Mouse (Mus musculus) lung, embryonic 16.5 days (tissue): ENCODE results near the gene Vps25. TPM values are rescaled to one million over a fixed set of nuclear protein-coding genes. Genes with fewer than 3 reads are reported as not detected.
A peak's percentile ranks its signal among the peaks of the same experiment; 100 is the strongest.

Experiments
- ATAC-seq: fragments of 200-750 bp; cut with Nextera tagmentation; 2 replicates; pipeline ENCODE4 v1.8.0; 2017; ENCODE audit warnings: low read depth, mild to moderate bottlenecking, moderate library complexity
- H3K27ac ChIP-seq: fragments of 300-500 bp; sonication (generic); 2 replicates; pipeline ENCODE4 v1.5.1; 2014; ENCODE audit warnings: mild to moderate bottlenecking, control low read depth, low read length
- H3K27me3 ChIP-seq: fragments of 300-500 bp; sonication (generic); 2 replicates; pipeline ENCODE4 v1.6.1; 2014; ENCODE audit warnings: low read depth, low read length, mixed read lengths; ENCODE audit not compliant: control insufficient read depth, insufficient read depth
- H3K36me3 ChIP-seq: fragments of 300-500 bp; sonication (generic); 2 replicates; pipeline ENCODE4 v1.6.1; 2014; ENCODE audit warnings: low read length; ENCODE audit not compliant: control insufficient read depth, insufficient read depth
- H3K4me1 ChIP-seq: fragments of 300-500 bp; sonication (generic); replicated peaks from 2 replicates; pipeline ENCODE4 v1.6.1; 2014; ENCODE audit warnings: low read length, mixed read lengths; ENCODE audit not compliant: control insufficient read depth, insufficient read depth
- H3K4me2 ChIP-seq: fragments of 300-500 bp; sonication (generic); 2 replicates; pipeline ENCODE4 v1.6.1; 2014; ENCODE audit warnings: low read depth, low read length, control low read depth
- H3K4me3 ChIP-seq: fragments of 300-500 bp; sonication (generic); 2 replicates; pipeline ENCODE4 v1.5.1; 2014; ENCODE audit warnings: mild to moderate bottlenecking, low read length, control low read depth
- H3K9ac ChIP-seq: fragments of 300-500 bp; sonication (generic); 2 replicates; pipeline ENCODE4 v1.6.1; 2014; ENCODE audit warnings: low read length, control low read depth
- H3K9me3 ChIP-seq: fragments of 300-500 bp; sonication (generic); 2 replicates; pipeline ENCODE4 v1.6.1; 2016; ENCODE audit warnings: low read length; ENCODE audit not compliant: control insufficient read depth
- WGBS: fragments of 180-500 bp; shearing (Covaris S2); extraction: QIAGEN DNeasy Blood & Tissue Kit; methylation state at CpG from one replicate; pipeline ENCODE4 v1.1.7; 2014; 5-methylcytosine and 5-hydroxymethylcytosine counted together
- polyA plus RNA-seq: library from polyadenylated mRNA; unstranded; fragments of >200 nt; fragmentation: Nextera tagmentation; extraction: Ambion mirVana; gene quantifications from 2 replicates; pipeline ENCODE4 v1.2.1, GENCODE M21; 2015

The Vps25 gene
- polyA plus RNA-seq = 132 and 135 TPM in 2 replicates

GRCm38 (mm10) chr11:101253613-101254389 is at the start of gene Vps25:
Gene Vps25, plus strand, starts transcription at chr11:101253707.
- Histone ChIP-seq H3K4me1 (peaks cover 15% of the 10 kb centered on the region), H3K9me3 (no peaks in the 10 kb centered on the region), H3K27me3 (no peaks in the 10 kb centered on the region), H3K4me3 (peak within 1 kb of the TSS; percentile 75), H3K4me2 (peak within 1 kb of the TSS; percentile 84), H3K36me3 (peaks cover 4% of the 10 kb centered on the region), H3K9ac (peak within 1 kb of the TSS; percentile 96), H3K27ac (peak within 1 kb of the TSS; percentile 93)
- 0% methylated on average over 40 of the region's 40 CpGs for WGBS
- ATAC-seq = peak; percentile 89

GRCm38 (mm10) chr11:101211970-101212369 is 41.5 kb upstream of the Vps25 start:
- H3K4me3 ChIP-seq = no peak overlapping the region
- H3K9me3 ChIP-seq = no peaks in the 10 kb centered on the region
- peaks cover 40% of the 10 kb centered on the region for H3K36me3 ChIP-seq
- no peaks in the 10 kb centered on the region for H3K27me3 ChIP-seq
- no peak overlapping the region for H3K27ac ChIP-seq
- no peaks in the 10 kb centered on the region for H3K4me1 ChIP-seq
- ATAC-seq = peak; percentile 90; the same call in 1 of the 2 replicates
- H3K9ac ChIP-seq = no peak overlapping the region
- H3K4me2 ChIP-seq = no peak overlapping the region
- WGBS = 20% methylated on average over 3 of the region's 3 CpGs

- peaks cover 5% of the 10 kb centered on the region; the same call in 1 of the 2 replicates for H3K4me1 ChIP-seq
- H3K9me3 ChIP-seq = no peaks in the 10 kb centered on the region
- H3K9ac ChIP-seq = no peak overlapping the region
- no peak overlapping the region for H3K4me2 ChIP-seq
- H3K27me3 ChIP-seq = no peaks in the 10 kb centered on the region
- no peak overlapping the region for H3K4me3 ChIP-seq
- WGBS = 89% methylated on average over 5 of the region's 5 CpGs
- ATAC-seq = no peak
- H3K36me3 ChIP-seq = peaks cover 26% of the 10 kb centered on the region
- no peak overlapping the region for H3K27ac ChIP-seq
Observed at GRCm38 (mm10) chr11:101216936-101217335, 36.6 kb upstream of the Vps25 start.

GRCm38 (mm10) chr11:101218436-101219055 is 35.0 kb upstream of the Vps25 start:
- peaks cover 18% of the 10 kb centered on the region for H3K36me3 ChIP-seq
- H3K9ac ChIP-seq = no peak overlapping the region
- peaks cover 5% of the 10 kb centered on the region; the same call in 1 of the 2 replicates for H3K4me1 ChIP-seq
- no peak overlapping the region for H3K4me2 ChIP-seq
- no peaks in the 10 kb centered on the region for H3K9me3 ChIP-seq
- ATAC-seq = no peak
- H3K27ac ChIP-seq = no peak overlapping the region
- H3K4me3 ChIP-seq = no peak overlapping the region
- no peaks in the 10 kb centered on the region for H3K27me3 ChIP-seq
- 69% methylated on average over 10 of the region's 10 CpGs for WGBS

- Histone ChIP-seq H3K4me2 (no peak overlapping the region), H3K27ac (peak overlapping the region; percentile 29)
- 18% methylated on average over 2 of the region's 2 CpGs for WGBS
Observed at GRCm38 (mm10) chr11:101220853-101221252, 32.7 kb upstream of the Vps25 start.

GRCm38 (mm10) chr11:101221306-101221986 is 32.1 kb upstream of the Vps25 start:
- Histone ChIP-seq H3K27me3 (no peaks in the 10 kb centered on the region), H3K4me2 (no peak overlapping the region), H3K9me3 (no peaks in the 10 kb centered on the region), H3K36me3 (peaks cover 8% of the 10 kb centered on the region; the same call in 1 of the 2 replicates), H3K9ac (no peak overlapping the region), H3K4me3 (no peak overlapping the region), H3K4me1 (peaks cover 15% of the 10 kb centered on the region), H3K27ac (peak overlapping the region; percentile 29)
- ATAC-seq = no peak
- WGBS = 64% methylated on average over 8 of the region's 8 CpGs

More at GRCm38 (mm10) chr11:101220853-101221252, 32.7 kb upstream of the Vps25 start:
- Histone ChIP-seq H3K4me3 (no peak overlapping the region), H3K27me3 (no peaks in the 10 kb centered on the region), H3K4me1 (peaks cover 15% of the 10 kb centered on the region), H3K36me3 (peaks cover 8% of the 10 kb centered on the region; the same call in 1 of the 2 replicates), H3K9me3 (no peaks in the 10 kb centered on the region), H3K9ac (no peak overlapping the region)
- no peak for ATAC-seq

GRCm38 (mm10) chr11:101224337-101224736 is 29.2 kb upstream of the Vps25 start:
- Histone ChIP-seq H3K4me3 (no peak overlapping the region), H3K4me2 (no peak overlapping the region), H3K36me3 (no peaks in the 10 kb centered on the region), H3K27me3 (no peaks in the 10 kb centered on the region), H3K9ac (no peak overlapping the region), H3K9me3 (no peaks in the 10 kb centered on the region), H3K4me1 (peaks cover 18% of the 10 kb centered on the region), H3K27ac (no peak overlapping the region)
- no peak for ATAC-seq
- WGBS = 82% methylated on average over 3 of the region's 3 CpGs

GRCm38 (mm10) chr11:101225331-101226064 is 28.0 kb upstream of the Vps25 start:
- Histone ChIP-seq H3K9me3 (no peaks in the 10 kb centered on the region), H3K4me3 (peak overlapping the region; percentile 82), H3K4me2 (peak overlapping the region; percentile 77), H3K27ac (peak overlapping the region; percentile 74), H3K27me3 (no peaks in the 10 kb centered on the region), H3K4me1 (peaks cover 28% of the 10 kb centered on the region), H3K36me3 (no peaks in the 10 kb centered on the region), H3K9ac (peak overlapping the region; percentile 89)
- ATAC-seq = no peak
- 13% methylated on average over 25 of the region's 25 CpGs for whole genome bisulfite sequencing
